Mouse (Mus musculus): ENCODE data around the gene Baiap3. TPM values are rescaled to one million over a fixed set of nuclear protein-coding genes. Genes with fewer than 3 reads are reported as not detected.

Gene Baiap3
- polyA plus RNA-seq, 1 experiment from 2014 or later, result 1.0 TPM

GRCm38 (mm10) chr17:25252643-25253042, 3.5 kb downstream of the Baiap3 start:
- Histone ChIP-seq H3K4me3 (replicated peaks; ENCODE audit: low read depth, low read length) (no peak overlapping the region), H3K27ac (no peak overlapping the region), H3K9ac (ENCODE audit: low read depth, low read length) (no peak overlapping the region), H3K27me3 (ENCODE audit: insufficient read depth, low read length) (peaks cover 8% of the 10 kb centered on the region; the same call in 1 of the 2 replicates), H3K4me1 (replicated peaks; ENCODE audit: insufficient read depth, low read length) (peaks cover 10% of the 10 kb centered on the region; the same call in 1 of the 2 replicates), H3K4me2 (ENCODE audit: low read length) (no peak overlapping the region), H3K9me3 (replicated peaks; ENCODE audit: low read length) (no peaks in the 10 kb centered on the region), H3K36me3 (ENCODE audit: insufficient read depth, low read length) (no peaks in the 10 kb centered on the region)
- DNase-seq (ENCODE audit: low spot score) (no peak), ATAC-seq (replicated peaks; ENCODE audit: low FRiP score, low read depth) (no peak)
- TF ChIP-seq CTCF (IDR thresholded peaks at IDR 0.05; ENCODE audit: low read depth), result no peak
- 48% methylated on average over 3 of the region's 3 CpGs for WGBS

DNA sequence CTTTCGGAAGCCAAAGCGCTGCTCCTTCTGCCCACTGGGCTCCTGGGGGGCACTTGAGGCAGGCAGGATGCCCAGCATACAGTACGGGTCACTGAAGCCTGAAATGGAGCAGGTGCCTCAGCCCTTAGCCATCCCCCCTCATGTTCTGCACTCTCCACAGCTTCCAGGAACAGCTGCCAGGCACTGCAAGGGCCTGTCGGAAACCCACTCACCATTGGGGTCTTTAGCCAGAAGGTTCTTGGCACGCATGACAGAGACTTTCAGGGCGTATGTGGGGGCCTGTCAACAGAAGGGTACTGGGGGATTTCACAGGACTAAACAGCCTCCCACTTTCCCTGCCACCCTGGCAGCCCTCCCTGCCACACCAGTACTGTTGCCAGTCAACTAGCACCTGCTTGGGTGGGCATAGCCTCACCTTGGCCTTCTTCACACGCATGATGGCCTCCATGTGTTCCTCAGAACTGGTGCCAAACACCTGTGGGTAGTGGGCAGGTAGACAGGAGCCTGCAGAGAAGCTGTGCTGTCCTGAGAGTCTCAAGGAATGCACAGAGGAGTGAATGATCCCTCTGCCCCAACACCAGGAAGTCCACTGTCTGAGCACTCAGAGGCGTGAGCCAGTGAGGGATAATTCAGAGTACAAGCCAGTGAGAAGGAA, 5.9 kb downstream of the Baiap3 start:
- no peak overlapping the region for H3K9ac ChIP-seq (ENCODE audit: low read depth, low read length)
- H3K4me1 ChIP-seq (replicated peaks; ENCODE audit: insufficient read depth, low read length), result no peaks in the 10 kb centered on the region
- no peaks in the 10 kb centered on the region for H3K36me3 ChIP-seq (ENCODE audit: insufficient read depth, low read length)
- ATAC-seq (replicated peaks; ENCODE audit: low FRiP score, low read depth) (no peak), DNase-seq (ENCODE audit: low spot score) (no peak)
- no peaks in the 10 kb centered on the region for H3K9me3 ChIP-seq (replicated peaks; ENCODE audit: low read length)
- peaks cover 8% of the 10 kb centered on the region; the same call in 1 of the 2 replicates for H3K27me3 ChIP-seq (ENCODE audit: insufficient read depth, low read length)
- TF ChIP-seq CTCF (IDR thresholded peaks at IDR 0.05; ENCODE audit: low read depth), result no peak
- no peak overlapping the region for H3K4me2 ChIP-seq (ENCODE audit: low read length)
- no peak overlapping the region for H3K27ac ChIP-seq
- no peak overlapping the region for H3K4me3 ChIP-seq (replicated peaks; ENCODE audit: low read depth, low read length)
- WGBS, result 64% methylated on average over 8 of the region's 8 CpGs

GRCm38 (mm10) chr17:25248033-25248750, 8.0 kb downstream of the Baiap3 start:
- ATAC-seq (replicated peaks; ENCODE audit: low FRiP score, low read depth), result no peak

DNA sequence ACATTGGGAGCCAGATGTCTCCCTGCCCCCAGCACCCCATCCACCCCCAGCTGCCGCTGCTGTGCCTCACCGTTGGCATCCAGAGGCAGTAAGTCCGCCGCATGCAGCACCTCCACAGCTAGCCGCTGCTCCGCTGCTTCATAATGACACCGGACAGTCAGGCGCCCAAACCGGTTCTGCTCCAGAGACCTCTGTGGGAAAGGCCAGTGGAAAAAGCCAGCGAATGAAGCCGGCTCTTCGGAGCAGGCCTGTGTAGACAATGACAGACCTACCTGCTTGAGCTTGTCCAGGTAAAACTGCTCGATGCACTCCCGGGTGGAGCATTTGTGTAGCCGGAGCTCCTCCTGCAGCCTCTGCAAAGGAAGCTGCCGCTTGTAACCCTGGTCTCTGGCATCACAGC, 11.9 kb downstream of the Baiap3 start:
- TF ChIP-seq CTCF (IDR thresholded peaks at IDR 0.05; ENCODE audit: low read depth), result no peak
- no peak for DNase-seq (ENCODE audit: low spot score)
- H3K4me3 ChIP-seq (replicated peaks; ENCODE audit: low read depth, low read length), result no peak overlapping the region
- H3K9me3 ChIP-seq (replicated peaks; ENCODE audit: low read length), result no peaks in the 10 kb centered on the region
- H3K4me2 ChIP-seq (ENCODE audit: low read length), result no peak overlapping the region
- 75% methylated on average over 16 of the region's 16 CpGs for WGBS
- no peak overlapping the region for H3K9ac ChIP-seq (ENCODE audit: low read depth, low read length)
- H3K4me1 ChIP-seq (replicated peaks; ENCODE audit: insufficient read depth, low read length), result peaks cover 8% of the 10 kb centered on the region
- H3K36me3 ChIP-seq (ENCODE audit: insufficient read depth, low read length), result peaks cover 17% of the 10 kb centered on the region
- H3K27ac ChIP-seq, result no peak overlapping the region
- H3K27me3 ChIP-seq (ENCODE audit: insufficient read depth, low read length), result no peaks in the 10 kb centered on the region
- ATAC-seq (replicated peaks; ENCODE audit: low FRiP score, low read depth), result no peak

More at GRCm38 (mm10) chr17:25248033-25248750, 8.0 kb downstream of the Baiap3 start:
- Histone ChIP-seq H3K36me3 (ENCODE audit: insufficient read depth, low read length) (peaks cover 5% of the 10 kb centered on the region; the same call in 1 of the 2 replicates), H3K27ac (no peak overlapping the region), H3K9ac (ENCODE audit: low read depth, low read length) (no peak overlapping the region), H3K27me3 (ENCODE audit: insufficient read depth, low read length) (0 out of 2 replicates have a peak, but pooled peaks cover 2% of the 10 kb centered on the region), H3K4me3 (replicated peaks; ENCODE audit: low read depth, low read length) (no peak overlapping the region), H3K4me2 (ENCODE audit: low read length) (no peak overlapping the region), H3K9me3 (replicated peaks; ENCODE audit: low read length) (no peaks in the 10 kb centered on the region), H3K4me1 (replicated peaks; ENCODE audit: insufficient read depth, low read length) (no peaks in the 10 kb centered on the region)
- 77% methylated on average over 18 of the region's 18 CpGs for WGBS
- DNase-seq (ENCODE audit: low spot score), result no peak
- no peak for TF ChIP-seq CTCF (IDR thresholded peaks at IDR 0.05; ENCODE audit: low read depth)

DNA sequence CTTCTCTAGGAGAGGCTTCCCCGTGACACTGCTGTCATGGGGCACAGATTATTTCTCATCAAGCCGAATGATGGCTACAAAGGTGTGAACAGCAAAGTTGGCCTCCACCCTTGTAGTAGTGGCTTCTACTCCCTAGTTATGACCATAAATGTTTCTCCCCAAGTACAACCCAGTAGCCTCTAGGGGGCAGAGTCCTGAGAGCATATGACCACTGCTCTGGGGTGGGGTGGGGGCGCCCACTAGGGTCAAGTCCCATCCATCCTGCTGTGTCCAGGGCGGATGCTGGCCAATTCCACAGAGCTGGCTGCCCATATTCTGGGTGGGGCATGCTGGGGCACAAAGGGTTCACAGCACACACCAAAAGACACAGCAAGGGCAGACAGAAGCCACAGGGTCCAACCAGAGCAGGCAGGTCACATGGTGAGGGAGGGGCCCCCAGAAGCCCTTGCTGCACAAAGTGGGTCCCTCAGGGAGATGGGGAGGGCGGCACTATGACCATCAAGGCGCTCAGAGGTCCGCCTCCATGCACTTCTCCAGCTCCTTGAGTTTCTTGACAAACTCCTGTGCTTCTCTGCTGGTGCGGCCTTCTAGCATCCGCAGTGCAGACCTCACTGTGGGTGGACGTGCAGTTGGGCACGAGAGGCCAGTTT, 12.9 kb downstream of the Baiap3 start:
- Histone ChIP-seq H3K4me3 (replicated peaks; ENCODE audit: low read depth, low read length) (no peak overlapping the region), H3K27me3 (ENCODE audit: insufficient read depth, low read length) (no peaks in the 10 kb centered on the region), H3K27ac (no peak overlapping the region), H3K4me1 (replicated peaks; ENCODE audit: insufficient read depth, low read length) (peaks cover 11% of the 10 kb centered on the region), H3K4me2 (ENCODE audit: low read length) (no peak overlapping the region), H3K9me3 (replicated peaks; ENCODE audit: low read length) (no peaks in the 10 kb centered on the region), H3K36me3 (ENCODE audit: insufficient read depth, low read length) (peaks cover 17% of the 10 kb centered on the region), H3K9ac (ENCODE audit: low read depth, low read length) (no peak overlapping the region)
- WGBS, result 87% methylated on average over 11 of the region's 11 CpGs
- ATAC-seq (replicated peaks; ENCODE audit: low FRiP score, low read depth) (no peak), DNase-seq (ENCODE audit: low spot score) (no peak)
- peak; percentile 40; the same call in 1 of the 2 replicates for TF ChIP-seq CTCF (IDR thresholded peaks at IDR 0.05; ENCODE audit: low read depth)

Data from kidney, postnatal 0 days (tissue).